Mouse (Mus musculus) midbrain, postnatal 0 days (tissue): Measurements from ENCODE around the gene Hc. TPM values are rescaled to one million over a fixed set of nuclear protein-coding genes. Genes with fewer than 3 reads are reported as not detected.

Experiments used
- ATAC-seq: fragments of 200-750 bp; cut with Nextera tagmentation; 2 replicates; pipeline ENCODE4 v1.8.0; 2017; ENCODE audit warnings: moderate number of reproducible peaks, mild to moderate bottlenecking, moderate TSS enrichment, moderate library complexity; ENCODE audit not compliant: low FRiP score
- DNase-seq: peaks from one replicate; pipeline ENCODE4 v3.0.0-alpha.2; 2015; ENCODE audit warnings: low spot score
- H3K27ac ChIP-seq: fragments of 300-500 bp; sonication (generic); 2 replicates; pipeline ENCODE4 v1.5.1; 2014; ENCODE audit warnings: low read depth, mild to moderate bottlenecking, low read length, mixed read lengths
- H3K27me3 ChIP-seq: fragments of 300-500 bp; sonication (generic); 2 replicates; pipeline ENCODE4 v1.6.1; 2014; ENCODE audit warnings: low read length, control low read depth, mixed read lengths; ENCODE audit not compliant: insufficient read depth
- H3K36me3 ChIP-seq: fragments of 300-500 bp; sonication (generic); 2 replicates; pipeline ENCODE4 v1.6.1; 2014; ENCODE audit warnings: low read length, control low read depth, mixed read lengths; ENCODE audit not compliant: insufficient read depth
- H3K4me1 ChIP-seq: fragments of 300-500 bp; sonication (generic); 2 replicates; pipeline ENCODE4 v1.6.1; 2014; ENCODE audit warnings: mild to moderate bottlenecking, control low read depth, antibody characterized with exemption, low read length, mixed read lengths; ENCODE audit not compliant: insufficient read depth
- H3K4me2 ChIP-seq: fragments of 300-500 bp; sonication (generic); 2 replicates; pipeline ENCODE4 v1.6.1; 2014; ENCODE audit warnings: low read depth, mild to moderate bottlenecking, low read length, mixed read lengths; ENCODE audit not compliant: poor library complexity, severe bottlenecking
- H3K4me3 ChIP-seq: fragments of 300-500 bp; sonication (generic); 2 replicates; pipeline ENCODE4 v1.5.1; 2014; ENCODE audit warnings: low read depth, mild to moderate bottlenecking, low read length, moderate library complexity
- H3K9ac ChIP-seq: fragments of 300-500 bp; sonication (generic); replicated peaks from 2 replicates; pipeline ENCODE4 v1.6.1; 2014; ENCODE audit warnings: mild to moderate bottlenecking, low read length, moderate library complexity, mixed read lengths; ENCODE audit not compliant: poor library complexity, severe bottlenecking
- H3K9me3 ChIP-seq: fragments of 300-500 bp; sonication (generic); 2 replicates; pipeline ENCODE4 v1.6.1; 2016; ENCODE audit warnings: low read length, control low read depth
- CTCF ChIP-seq: IDR thresholded peaks from 2 replicates; pipeline ENCODE4 v1.5.1; 2016; ENCODE audit warnings: antibody characterized with exemption, mild to moderate bottlenecking
- WGBS: fragments of 180-500 bp; shearing (Covaris S2); extraction: QIAGEN DNeasy Blood & Tissue Kit; methylation state at CpG from one replicate; pipeline ENCODE4 v1.1.7; 2014; 5-methylcytosine and 5-hydroxymethylcytosine counted together
- polyA plus RNA-seq: library from polyadenylated mRNA; unstranded; fragments of >200 nt; fragmentation: Nextera tagmentation; extraction: Ambion mirVana; gene quantifications from 2 replicates; pipeline ENCODE4 v1.2.1, GENCODE M21; 2015
- total RNA-seq: library from RNA; depleted of rRNA; stranded (reverse); fragments of >200 nt; gene quantifications from 2 replicates; pipeline ENCODE4 v1.2.3, GENCODE M21; 2014

Gene Hc
- total and polyA plus RNA-seq, 2 experiments from 2014 or later, result 0.31 TPM; not detected in 1

DNA sequence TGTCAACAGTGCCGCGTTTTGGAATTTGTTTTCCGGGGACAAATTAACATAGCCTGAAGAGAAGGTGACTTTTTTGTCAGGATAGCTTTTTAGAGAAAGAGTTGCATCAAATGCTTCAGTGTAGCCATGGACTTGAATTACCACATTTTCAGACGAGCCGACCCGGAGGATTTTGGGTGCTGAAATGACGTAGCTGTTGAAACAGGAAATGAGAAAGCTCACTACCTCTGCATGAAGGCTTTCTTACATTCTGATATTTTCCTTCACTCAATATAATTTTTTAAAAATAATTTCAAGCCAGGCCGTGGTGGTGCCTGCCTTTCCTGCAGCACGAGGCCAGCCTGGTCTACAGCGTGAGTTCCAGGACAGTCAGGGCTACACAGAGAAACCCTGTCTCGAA is 4.0 kb downstream of the Hc start:
- no peak for ATAC-seq

DNA sequence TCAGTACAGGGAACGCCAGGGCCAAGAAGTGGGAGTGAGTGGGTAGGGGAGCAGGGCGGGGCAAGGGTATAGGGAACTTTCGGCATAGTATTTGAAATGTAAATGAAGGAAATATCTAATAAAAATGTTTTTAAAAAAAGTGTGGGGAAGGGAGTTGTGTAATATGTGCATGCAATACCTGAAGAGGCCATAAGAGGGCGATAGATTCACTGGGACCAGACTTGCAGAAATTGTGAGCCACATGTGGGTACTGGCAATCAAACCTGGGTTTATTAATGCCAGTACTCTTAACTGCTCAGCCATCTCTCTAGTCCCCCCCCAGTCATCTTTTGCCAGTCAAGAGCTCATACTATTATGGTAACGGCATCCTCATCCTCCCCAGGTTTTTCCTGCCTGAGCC is 12.4 kb downstream of the Hc start:
- TF ChIP-seq CTCF, result peak; percentile 62
- DNase-seq, result peak; percentile 11
- 40% methylated on average over 5 of the region's 5 CpGs for WGBS

More for the DNA sequence above, 4.0 kb downstream of the Hc start:
- Histone ChIP-seq H3K4me3 (no peak overlapping the region), H3K4me1 (no peaks in the 10 kb centered on the region), H3K36me3 (no peaks in the 10 kb centered on the region), H3K9me3 (no peaks in the 10 kb centered on the region), H3K4me2 (no peak overlapping the region), H3K27me3 (no peaks in the 10 kb centered on the region), H3K9ac (no peak overlapping the region), H3K27ac (no peak overlapping the region)
- TF ChIP-seq CTCF, result no peak
- no peak for DNase-seq
- 88% methylated on average over 11 of the region's 11 CpGs for WGBS

DNA sequence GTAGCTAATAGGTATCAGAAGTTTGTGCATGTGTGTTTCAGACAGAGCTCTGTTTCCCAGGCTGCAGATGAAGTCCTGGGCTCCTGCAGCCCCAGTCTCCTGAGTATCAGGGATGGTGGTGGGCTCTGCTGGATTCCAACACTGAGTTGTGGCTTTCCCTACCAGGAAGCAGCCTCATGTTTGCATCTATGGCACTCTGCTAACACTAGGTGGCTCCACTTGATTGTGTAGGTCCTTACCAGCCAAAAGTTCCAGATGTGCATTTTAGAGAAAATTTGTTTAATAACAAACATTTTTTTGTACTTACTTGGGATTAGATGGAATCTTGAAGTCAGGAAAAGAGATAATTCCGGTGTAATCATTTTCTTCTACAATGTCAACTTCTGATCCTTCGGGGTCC is 16.3 kb downstream of the Hc start:
- Histone ChIP-seq H3K4me3 (no peak overlapping the region), H3K27ac (no peak overlapping the region), H3K36me3 (no peaks in the 10 kb centered on the region), H3K4me1 (no peaks in the 10 kb centered on the region), H3K9ac (no peak overlapping the region), H3K27me3 (no peaks in the 10 kb centered on the region), H3K9me3 (no peaks in the 10 kb centered on the region), H3K4me2 (no peak overlapping the region)
- peak; percentile 64 for TF ChIP-seq CTCF
- peak; percentile 31 for DNase-seq
- 84% methylated on average over 2 of the region's 2 CpGs for WGBS
- no peak for ATAC-seq

More for the DNA sequence above, 12.4 kb downstream of the Hc start:
- H3K27me3 ChIP-seq, result no peaks in the 10 kb centered on the region
- H3K36me3 ChIP-seq, result no peaks in the 10 kb centered on the region
- no peaks in the 10 kb centered on the region for H3K4me1 ChIP-seq
- no peak for ATAC-seq
- H3K9ac ChIP-seq, result no peak overlapping the region
- no peak overlapping the region for H3K27ac ChIP-seq
- H3K4me2 ChIP-seq, result no peak overlapping the region
- no peak overlapping the region for H3K4me3 ChIP-seq
- no peaks in the 10 kb centered on the region for H3K9me3 ChIP-seq

DNA sequence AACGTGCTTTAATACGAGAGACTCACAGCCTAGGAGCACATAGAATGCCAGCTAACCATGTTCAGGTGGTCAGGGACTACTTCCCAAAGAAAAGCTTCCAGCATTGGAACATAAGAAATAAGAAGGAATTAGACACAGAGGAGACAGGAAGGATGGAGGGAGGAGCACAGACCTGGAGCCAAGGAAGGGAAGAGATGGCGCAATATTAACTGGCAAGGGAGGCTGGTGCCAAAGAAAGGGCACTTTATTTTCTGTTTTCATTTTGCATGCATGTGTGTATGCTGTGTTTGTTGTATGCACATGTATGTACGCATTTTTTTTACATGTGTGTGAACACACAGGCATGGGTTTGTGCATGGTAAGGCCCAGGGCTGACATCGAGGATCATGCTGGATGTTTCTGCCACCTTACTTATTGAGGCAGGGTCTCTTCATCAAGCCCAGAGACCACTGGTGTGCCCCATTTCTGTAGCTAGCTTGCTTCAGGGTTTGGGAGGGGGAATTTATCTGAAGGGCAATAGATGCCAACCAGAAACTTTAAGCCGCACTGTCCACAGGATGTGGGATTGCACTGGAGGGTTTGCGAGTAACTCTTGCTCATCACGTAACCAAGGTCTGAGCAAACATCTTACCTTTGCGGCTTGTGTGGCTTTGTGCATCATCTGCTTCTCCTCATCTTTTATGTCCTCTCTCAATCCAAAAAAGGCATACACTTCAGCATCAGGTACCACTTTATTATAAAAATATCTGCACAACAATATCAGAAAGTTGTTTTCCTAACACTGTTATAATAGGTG is 22.5 kb downstream of the Hc start:
- Histone ChIP-seq H3K36me3 (no peaks in the 10 kb centered on the region), H3K4me3 (no peak overlapping the region), H3K9me3 (no peaks in the 10 kb centered on the region), H3K4me1 (no peaks in the 10 kb centered on the region), H3K4me2 (no peak overlapping the region), H3K27me3 (no peaks in the 10 kb centered on the region), H3K27ac (no peak overlapping the region), H3K9ac (no peak overlapping the region)
- DNase-seq (no peak), ATAC-seq (no peak)
- WGBS, result 87% methylated on average over 9 of the region's 9 CpGs
- no peak for TF ChIP-seq CTCF

DNA sequence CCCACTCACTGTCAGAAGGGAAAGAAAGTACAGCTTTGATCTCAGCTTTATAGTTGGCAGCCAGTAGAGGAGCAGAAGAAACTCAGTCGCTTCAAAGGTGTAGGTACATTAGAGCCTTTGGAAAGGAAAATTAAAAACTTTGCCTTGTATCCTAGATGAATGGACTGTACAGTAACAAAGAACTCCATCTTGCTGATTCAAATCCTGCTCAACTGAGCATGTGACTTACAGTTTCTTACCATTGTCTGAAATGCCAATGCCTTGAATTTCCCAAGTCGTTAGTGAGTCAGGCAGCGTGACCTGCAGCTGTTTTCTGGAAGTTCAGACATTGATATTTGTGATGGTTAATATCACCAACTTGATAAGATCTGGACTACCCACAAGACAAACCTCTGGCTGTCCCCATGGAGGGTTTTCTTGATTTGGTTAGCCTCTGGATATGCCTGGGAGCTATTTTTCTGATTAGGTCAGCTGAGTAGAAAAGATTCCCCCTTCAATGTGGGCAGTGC is 36.5 kb downstream of the Hc start:
- no peak for ATAC-seq
- H3K27ac ChIP-seq, result no peak overlapping the region
- H3K36me3 ChIP-seq, result no peaks in the 10 kb centered on the region
- H3K27me3 ChIP-seq, result no peaks in the 10 kb centered on the region
- DNase-seq, result no peak
- no peaks in the 10 kb centered on the region for H3K4me1 ChIP-seq
- no peak overlapping the region for H3K4me3 ChIP-seq
- no peak overlapping the region for H3K4me2 ChIP-seq
- TF ChIP-seq CTCF, result no peak
- H3K9ac ChIP-seq, result no peak overlapping the region
- H3K9me3 ChIP-seq, result no peaks in the 10 kb centered on the region
- 86% methylated on average over 3 of the region's 3 CpGs for WGBS

DNA sequence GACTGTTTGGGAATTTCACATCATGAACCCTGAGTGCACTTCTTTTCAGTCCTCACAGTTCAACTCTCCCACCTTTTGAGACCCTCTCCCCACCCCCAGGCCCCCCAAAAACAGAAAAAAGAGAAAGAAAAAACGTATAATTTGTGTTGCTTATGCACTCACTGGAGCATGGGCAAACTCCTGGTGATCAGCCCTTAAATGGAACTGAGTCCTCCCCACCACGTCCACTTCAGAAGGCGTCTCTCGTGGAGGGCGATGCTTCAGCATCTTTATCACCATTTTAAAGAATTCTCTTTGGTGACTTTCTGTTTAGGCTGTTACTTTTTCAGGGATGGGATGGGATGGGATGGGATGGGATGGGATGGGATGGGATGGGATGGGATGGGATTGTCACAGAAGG is 39.4 kb downstream of the Hc start:
- Histone ChIP-seq H3K27ac (no peak overlapping the region), H3K27me3 (no peaks in the 10 kb centered on the region), H3K36me3 (no peaks in the 10 kb centered on the region), H3K9me3 (no peaks in the 10 kb centered on the region), H3K4me1 (no peaks in the 10 kb centered on the region), H3K9ac (no peak overlapping the region), H3K4me3 (no peak overlapping the region), H3K4me2 (no peak overlapping the region)
- no peak for TF ChIP-seq CTCF
- ATAC-seq (no peak), DNase-seq (no peak)
- 77% methylated on average over 5 of the region's 5 CpGs for WGBS
